ENCODE assay signal across 12 mouse cellular contexts in genomic region chr16:44665491-44665931, GRCm38 (mm10). TPM values are rescaled to one million over a fixed set of nuclear protein-coding genes. Genes with fewer than 3 reads are reported as not detected.
A peak's percentile ranks its signal among the peaks of the same experiment; 100 is the strongest.
DNase-seq lines count a peak whose midpoint lies in the region; ATAC-seq lines count a peak whose summit lies in the region.
"Had no signal": no experiment of that assay in that cellular context is flagged by ENCODE, and none has a peak within 500 bp of the region (broad histone marks: within the 10 kb centered on the region; RNA-seq: fewer than 3 reads in every experiment).

No protein-coding gene starts in this region.

- peaks cover 62% of the 10 kb centered on the region for H3K4me1 ChIP-seq in midbrain, embryonic 10.5 days
- peaks cover 12% of the 10 kb centered on the region; the same call in 1 of the 2 replicates for H3K4me1 ChIP-seq in midbrain, embryonic 14.5 days (ENCODE audit: control insufficient read depth, insufficient read depth, low read length)
- H3K4me1 ChIP-seq in forebrain, embryonic 13.5 days = peaks cover 65% of the 10 kb centered on the region
- H3K4me1 ChIP-seq in neural tube, embryonic 13.5 days (replicated peaks) = peaks cover 63% of the 10 kb centered on the region
- H3K4me1 ChIP-seq: liver, embryonic 13.5 days had no signal

- peaks cover 56% of the 10 kb centered on the region for H3K27me3 ChIP-seq in midbrain, embryonic 10.5 days (ENCODE audit: low read depth, poor library complexity, severe bottlenecking)
- no peaks in the 10 kb centered on the region for H3K27me3 ChIP-seq in midbrain, embryonic 14.5 days (ENCODE audit: control insufficient read depth, insufficient read depth, low read length)
- H3K27me3 ChIP-seq in forebrain, embryonic 13.5 days = 0 out of 2 replicates have a peak, but pooled peaks cover 9% of the 10 kb centered on the region
- no peaks in the 10 kb centered on the region for H3K27me3 ChIP-seq in neural tube, embryonic 13.5 days
- H3K27me3 ChIP-seq: liver, embryonic 13.5 days had no signal

- no peak overlapping the region for H3K27ac ChIP-seq in midbrain, embryonic 10.5 days (replicated peaks)
- no peak overlapping the region for H3K27ac ChIP-seq in midbrain, embryonic 14.5 days (replicated peaks; ENCODE audit: low read depth, low read length)
- H3K27ac ChIP-seq in forebrain, embryonic 13.5 days = peak overlapping the region; percentile 85
- H3K27ac ChIP-seq in neural tube, embryonic 13.5 days (replicated peaks) = peak overlapping the region; percentile 67
- H3K27ac ChIP-seq: liver, embryonic 13.5 days had no signal

- no peak for ATAC-seq in midbrain, embryonic 14.5 days (ENCODE audit: low FRiP score, low TSS enrichment)
- peak; percentile 37 for ATAC-seq in forebrain, embryonic 13.5 days
- peak; percentile 44 for ATAC-seq in neural tube, embryonic 13.5 days (ENCODE audit: low read depth)

- H3K4me2 ChIP-seq in midbrain, embryonic 14.5 days (ENCODE audit: low read length) = no peak overlapping the region
- H3K4me2 ChIP-seq in forebrain, embryonic 13.5 days = peak overlapping the region; percentile 42
- 0 out of 2 replicates have a peak overlapping the region, but pooled peaks have one; percentile 13 for H3K4me2 ChIP-seq in neural tube, embryonic 13.5 days
- H3K4me2 ChIP-seq: liver, embryonic 13.5 days had no signal

- H3K36me3 ChIP-seq in midbrain, embryonic 10.5 days = no peaks in the 10 kb centered on the region
- H3K36me3 ChIP-seq in midbrain, embryonic 14.5 days (ENCODE audit: control insufficient read depth, insufficient read depth, low read length) = no peaks in the 10 kb centered on the region
- H3K36me3 ChIP-seq in forebrain, embryonic 13.5 days (ENCODE audit: poor library complexity, severe bottlenecking) = no peaks in the 10 kb centered on the region
- H3K36me3 ChIP-seq in neural tube, embryonic 13.5 days = no peaks in the 10 kb centered on the region
- H3K36me3 ChIP-seq: liver, embryonic 13.5 days had no signal

- WGBS in midbrain, embryonic 10.5 days = 87% methylated on average over 9 of the region's 9 CpGs
- WGBS in midbrain, embryonic 14.5 days = 81% methylated on average over 9 of the region's 9 CpGs
- 29% methylated on average over 9 of the region's 9 CpGs for WGBS in forebrain, embryonic 13.5 days
- 15% methylated on average over 9 of the region's 9 CpGs for WGBS in neural tube, embryonic 13.5 days

- H3K9me3 ChIP-seq in midbrain, embryonic 10.5 days (replicated peaks) = peaks cover 3% of the 10 kb centered on the region; the same call in 1 of the 2 replicates
- no peaks in the 10 kb centered on the region for H3K9me3 ChIP-seq in midbrain, embryonic 14.5 days (ENCODE audit: control insufficient read depth, low read length)
- H3K9me3 ChIP-seq in forebrain, embryonic 13.5 days (replicated peaks) = no peaks in the 10 kb centered on the region
- H3K9me3 ChIP-seq in neural tube, embryonic 13.5 days = no peaks in the 10 kb centered on the region
- H3K9me3 ChIP-seq: liver, embryonic 13.5 days had no signal

- no peak overlapping the region for H3K4me3 ChIP-seq in midbrain, embryonic 10.5 days
- H3K4me3 ChIP-seq in midbrain, embryonic 14.5 days (replicated peaks; ENCODE audit: low read depth, low read length) = no peak overlapping the region
- H3K4me3 ChIP-seq in forebrain, embryonic 13.5 days = no peak overlapping the region
- no peak overlapping the region for H3K4me3 ChIP-seq in neural tube, embryonic 13.5 days
- H3K4me3 ChIP-seq: liver, embryonic 13.5 days had no signal

- no peak overlapping the region for H3K9ac ChIP-seq in midbrain, embryonic 14.5 days (replicated peaks; ENCODE audit: low read length)
- H3K9ac ChIP-seq in forebrain, embryonic 13.5 days = no peak overlapping the region
- no peak overlapping the region for H3K9ac ChIP-seq in neural tube, embryonic 13.5 days
- H3K9ac ChIP-seq: liver, embryonic 13.5 days had no signal

- peak; percentile 8 for DNase-seq in midbrain, embryonic 10.5 days (ENCODE audit: low spot score)
- DNase-seq in midbrain, embryonic 14.5 days = no peak
- DNase-seq in kidney, adult 9 months = peak; percentile 34
- no peak for DNase-seq in cerebellum, postnatal 36 days
- DNase-seq in right cerebral cortex, postnatal 25 days = no peak
- DNase-seq: cerebellum, adult 18-20 months; gastrocnemius, postnatal 36 days; heart, postnatal 14 days; liver, embryonic 13.5 days; thymus, adult 2 months had no signal

RNA-seq across cellular contexts. Expression of gene Nepro, which starts 58.6 kb away (rescaled TPM):
- 11.3 and 14.0 TPM in 2 replicates for polyA plus RNA-seq in midbrain, embryonic 10.5 days (2016; fragmentation: Nextera tagmentation; extraction: Ambion mirVana)
- polyA plus RNA-seq in midbrain, embryonic 14.5 days (2014; fragmentation: Nextera tagmentation; extraction: Ambion mirVana) = 3.8 and 5.7 TPM in 2 replicates
- 6.6 and 7.4 TPM in 2 replicates for polyA plus RNA-seq in forebrain, embryonic 13.5 days (2015; fragmentation: Nextera tagmentation; extraction: Ambion mirVana)
- polyA plus RNA-seq in neural tube, embryonic 13.5 days (2015; fragmentation: Nextera tagmentation; extraction: Ambion mirVana) = 4.2 and 5.9 TPM in 2 replicates

Comparison
In these comparisons a context has a peak if more than half of its experiments do, and no peak if none do; other contexts are left out.
1. DNase-seq: peak in midbrain, embryonic 10.5 days (single experiment) and kidney, adult 9 months (single experiment); none in midbrain, embryonic 14.5 days (single experiment), cerebellum, postnatal 36 days (0 of 2) and right cerebral cortex, postnatal 25 days (single experiment).
2. H3K27ac ChIP-seq: peak in forebrain, embryonic 13.5 days (single experiment) and neural tube, embryonic 13.5 days (single experiment); none in midbrain, embryonic 10.5 days (single experiment) and midbrain, embryonic 14.5 days (single experiment).